Mouse (Mus musculus): ENCODE results near the gene Espn. TPM values are rescaled to one million over a fixed set of nuclear protein-coding genes. Genes with fewer than 3 reads are reported as not detected.

The Espn gene
- total RNA-seq, 1 experiment: 5.6 TPM

GRCm38 (mm10) chr4:152134507-152134906 is 17.7 kb downstream of the Espn start:
- Histone ChIP-seq H3K36me3 (ENCODE audit: control insufficient read depth, insufficient read depth, low read length, poor library complexity, severe bottlenecking) (no peaks in the 10 kb centered on the region), H3K9me3 (ENCODE audit: control insufficient read depth, insufficient read depth, low read depth, low read length) (no peaks in the 10 kb centered on the region), H3K9ac (ENCODE audit: insufficient read depth, low read depth, low read length, poor library complexity, severe bottlenecking) (no peak overlapping the region), H3K4me1 (ENCODE audit: control insufficient read depth in 2 of 2, insufficient read depth in 2 of 2, low read length in 2 of 2, poor library complexity in 1 of 2) (peaks cover 0 to 24% of the 10 kb centered on the region in 2 experiments; a peak in 1 of 4 replicates), H3K4me3 (ENCODE audit: insufficient read depth in 1 of 2, low read depth in 1 of 2, low read length in 2 of 2, poor library complexity in 1 of 2, severe bottlenecking in 1 of 2) (no peak overlapping the region), H3K27ac (ENCODE audit: insufficient read depth, low read depth, low read length, poor library complexity, severe bottlenecking) (no peak overlapping the region)
- TF ChIP-seq ZC3H11A (IDR thresholded peaks at IDR 0.05; ENCODE audit: borderline replicate concordance, low read depth, low read length) (no peak), ZNF384 (IDR thresholded peaks at IDR 0.05; ENCODE audit: low read depth, low read length) (no peak), MAFK (IDR thresholded peaks at IDR 0.05; ENCODE audit: insufficient read depth, low read depth, low read length) (no peak), HCFC1 (IDR thresholded peaks at IDR 0.05; ENCODE audit: borderline replicate concordance, insufficient read depth, low read length) (no peak), CHD2 (IDR thresholded peaks at IDR 0.05; ENCODE audit: low read depth, low read length) (no peak)
- DNase-seq (ENCODE audit: low read depth, low spot score): no peak
- in situ Hi-C loops (cut with MboI; ENCODE audit: low sequenced_read_pairs in 2 of 2, unreplicated experiment in 2 of 2): no loop called here

DNA sequence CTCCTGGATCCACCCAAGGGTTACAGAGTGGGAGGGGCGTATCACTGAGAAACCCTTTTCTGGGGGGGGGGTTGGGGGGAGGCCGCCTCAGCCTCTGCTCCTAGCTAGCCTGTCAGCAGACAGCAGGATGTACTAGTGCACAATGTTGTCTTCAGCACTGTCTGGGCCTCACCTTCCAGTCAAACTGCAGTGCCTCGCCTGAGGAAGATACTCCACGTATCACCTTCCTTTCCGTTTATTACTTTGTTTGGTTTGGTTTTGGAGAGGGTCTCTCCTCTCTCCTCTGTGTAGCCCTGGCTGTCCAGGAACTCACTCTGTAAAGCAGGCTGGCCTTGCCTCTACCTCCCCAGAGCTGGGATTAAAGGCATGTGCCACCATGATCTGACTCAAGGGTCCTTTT is 19.0 kb downstream of the Espn start:
- Histone ChIP-seq H3K9ac (ENCODE audit: insufficient read depth, low read depth, low read length, poor library complexity, severe bottlenecking) (no peak overlapping the region), H3K9me3 (ENCODE audit: control insufficient read depth, insufficient read depth, low read depth, low read length) (no peaks in the 10 kb centered on the region), H3K4me3 (ENCODE audit: insufficient read depth in 1 of 2, low read depth in 1 of 2, low read length in 2 of 2, poor library complexity in 1 of 2, severe bottlenecking in 1 of 2) (no peak overlapping the region), H3K36me3 (ENCODE audit: control insufficient read depth, insufficient read depth, low read length, poor library complexity, severe bottlenecking) (no peaks in the 10 kb centered on the region), H3K27ac (ENCODE audit: insufficient read depth, low read depth, low read length, poor library complexity, severe bottlenecking) (no peak overlapping the region), H3K4me1 (ENCODE audit: control insufficient read depth in 2 of 2, insufficient read depth in 2 of 2, low read length in 2 of 2, poor library complexity in 1 of 2) (peaks cover 0 to 20% of the 10 kb centered on the region in 2 experiments; a peak in 1 of 4 replicates)
- in situ Hi-C loops (cut with MboI; ENCODE audit: low sequenced_read_pairs in 2 of 2, unreplicated experiment in 2 of 2): no loop called here
- no peak for DNase-seq (ENCODE audit: low read depth, low spot score)
- TF ChIP-seq CHD2 (IDR thresholded peaks at IDR 0.05; ENCODE audit: low read depth, low read length) (no peak), HCFC1 (IDR thresholded peaks at IDR 0.05; ENCODE audit: borderline replicate concordance, insufficient read depth, low read length) (no peak), MAFK (IDR thresholded peaks at IDR 0.05; ENCODE audit: insufficient read depth, low read depth, low read length) (no peak), ZNF384 (IDR thresholded peaks at IDR 0.05; ENCODE audit: low read depth, low read length) (no peak), ZC3H11A (IDR thresholded peaks at IDR 0.05; ENCODE audit: borderline replicate concordance, low read depth, low read length) (no peak)

DNA sequence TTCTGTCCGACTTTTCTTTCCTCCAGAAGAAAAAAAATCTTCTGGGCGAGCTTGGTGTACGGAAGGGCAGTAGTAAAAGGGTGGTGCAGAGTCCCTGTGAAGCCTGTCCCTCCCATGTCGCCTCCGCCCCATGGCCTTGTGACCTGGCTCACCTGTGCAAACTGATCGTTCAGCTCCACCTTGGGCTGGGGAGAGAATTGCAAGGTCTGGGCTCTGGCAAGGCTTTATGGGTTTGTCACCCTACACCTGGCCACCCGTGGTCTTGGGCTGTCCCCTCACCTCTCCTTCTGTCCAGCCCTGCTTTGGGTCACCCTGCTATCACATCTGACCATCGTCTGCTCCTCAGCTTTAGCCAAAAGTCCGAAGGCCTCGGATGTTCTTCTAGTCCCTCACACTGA is 19.4 kb downstream of the Espn start:
- Histone ChIP-seq H3K4me1 (ENCODE audit: control insufficient read depth in 2 of 2, insufficient read depth in 2 of 2, low read length in 2 of 2, poor library complexity in 1 of 2) (peaks cover 0 to 20% of the 10 kb centered on the region in 2 experiments; a peak in 1 of 4 replicates), H3K4me3 (ENCODE audit: insufficient read depth in 1 of 2, low read depth in 1 of 2, low read length in 2 of 2, poor library complexity in 1 of 2, severe bottlenecking in 1 of 2) (no peak overlapping the region), H3K36me3 (ENCODE audit: control insufficient read depth, insufficient read depth, low read length, poor library complexity, severe bottlenecking) (no peaks in the 10 kb centered on the region), H3K27ac (ENCODE audit: insufficient read depth, low read depth, low read length, poor library complexity, severe bottlenecking) (no peak overlapping the region), H3K9ac (ENCODE audit: insufficient read depth, low read depth, low read length, poor library complexity, severe bottlenecking) (no peak overlapping the region), H3K9me3 (ENCODE audit: control insufficient read depth, insufficient read depth, low read depth, low read length) (no peaks in the 10 kb centered on the region)
- no peak for TF ChIP-seq ZNF384 (IDR thresholded peaks at IDR 0.05; ENCODE audit: low read depth, low read length)
- no peak for TF ChIP-seq MAFK (IDR thresholded peaks at IDR 0.05; ENCODE audit: insufficient read depth, low read depth, low read length)
- no peak for TF ChIP-seq HCFC1 (IDR thresholded peaks at IDR 0.05; ENCODE audit: borderline replicate concordance, insufficient read depth, low read length)
- TF ChIP-seq CHD2 (IDR thresholded peaks at IDR 0.05; ENCODE audit: low read depth, low read length): no peak
- no peak for TF ChIP-seq ZC3H11A (IDR thresholded peaks at IDR 0.05; ENCODE audit: borderline replicate concordance, low read depth, low read length)
- no peak for DNase-seq (ENCODE audit: low read depth, low spot score)
- in situ Hi-C loops (cut with MboI; ENCODE audit: low sequenced_read_pairs in 2 of 2, unreplicated experiment in 2 of 2): no loop called here

DNA sequence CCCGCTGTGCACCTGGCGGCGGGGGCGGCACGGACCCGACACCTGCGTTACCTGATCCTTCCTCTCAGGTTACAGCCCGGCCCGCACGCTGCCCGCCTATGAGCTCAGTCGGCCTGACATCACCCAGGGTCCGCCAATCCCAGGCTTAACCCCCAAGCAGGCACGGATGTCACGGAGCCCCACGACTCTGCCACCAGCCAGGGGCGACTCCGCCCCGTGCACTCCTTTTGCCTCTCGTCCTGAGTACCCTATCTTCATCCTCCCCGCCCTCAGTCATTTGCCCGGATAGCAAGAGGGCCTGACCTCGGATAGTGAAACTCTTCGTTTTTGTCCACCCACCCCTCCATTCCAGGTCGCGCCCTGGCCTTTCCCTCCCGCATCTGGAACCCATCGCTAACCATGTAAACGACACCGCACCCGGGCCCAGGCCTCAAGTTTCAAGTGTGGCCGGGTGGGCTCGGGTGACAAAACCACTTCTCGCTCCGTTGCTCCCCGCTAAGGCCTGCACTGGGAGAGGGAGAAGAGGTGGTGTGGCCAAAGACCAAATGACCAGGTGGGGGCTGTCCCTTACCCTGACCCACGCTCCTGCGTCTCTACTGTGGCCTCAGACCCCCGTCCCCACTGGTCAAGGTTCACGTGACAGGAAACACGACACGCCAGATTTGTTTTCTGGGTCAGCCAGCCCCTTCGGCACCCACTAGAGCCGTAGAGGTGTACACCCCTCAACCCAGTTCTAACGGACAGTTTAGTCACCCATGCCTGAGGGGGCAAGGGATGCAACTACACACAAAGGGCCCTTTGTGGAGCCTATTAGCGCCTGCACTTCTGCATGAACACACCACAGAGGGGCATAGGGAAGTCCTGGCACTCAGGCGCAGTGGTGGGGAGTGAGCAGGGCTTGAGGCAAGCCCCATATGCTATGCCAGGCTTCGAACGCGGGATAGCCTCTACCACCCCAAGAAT is 20.1 kb downstream of the Espn start:
- no peaks in the 10 kb centered on the region for H3K9me3 ChIP-seq (ENCODE audit: control insufficient read depth, insufficient read depth, low read depth, low read length)
- DNase-seq (ENCODE audit: low read depth, low spot score): no peak
- H3K9ac ChIP-seq (ENCODE audit: insufficient read depth, low read depth, low read length, poor library complexity, severe bottlenecking): peak overlapping the region; percentile 67; the same call in 1 of the 2 replicates
- TF ChIP-seq ZC3H11A (IDR thresholded peaks at IDR 0.05; ENCODE audit: borderline replicate concordance, low read depth, low read length) (no peak), ZNF384 (IDR thresholded peaks at IDR 0.05; ENCODE audit: low read depth, low read length) (no peak), HCFC1 (IDR thresholded peaks at IDR 0.05; ENCODE audit: borderline replicate concordance, insufficient read depth, low read length) (no peak), MAFK (IDR thresholded peaks at IDR 0.05; ENCODE audit: insufficient read depth, low read depth, low read length) (no peak), CHD2 (IDR thresholded peaks at IDR 0.05; ENCODE audit: low read depth, low read length) (no peak)
- H3K27ac ChIP-seq (ENCODE audit: insufficient read depth, low read depth, low read length, poor library complexity, severe bottlenecking): no peak overlapping the region
- H3K36me3 ChIP-seq (ENCODE audit: control insufficient read depth, insufficient read depth, low read length, poor library complexity, severe bottlenecking): no peaks in the 10 kb centered on the region
- in situ Hi-C loops (cut with MboI; ENCODE audit: low sequenced_read_pairs in 2 of 2, unreplicated experiment in 2 of 2): no loop called here
- peak overlapping the region; percentile 68 to 75 for H3K4me3 ChIP-seq (ENCODE audit: insufficient read depth in 1 of 2, low read depth in 1 of 2, low read length in 2 of 2, poor library complexity in 1 of 2, severe bottlenecking in 1 of 2)
- H3K4me1 ChIP-seq (ENCODE audit: control insufficient read depth in 2 of 2, insufficient read depth in 2 of 2, low read length in 2 of 2, poor library complexity in 1 of 2): peaks cover 0 to 20% of the 10 kb centered on the region in 2 experiments; a peak in 1 of 4 replicates
